Mouse (Mus musculus) embryonic fibroblast, embryonic 13.5 days (primary cell): ENCODE data around the gene Pias3.

Source experiments
- CTCF ChIP-seq: IDR thresholded peaks from 2 replicates; pipeline ENCODE4 v1.5.1; 2011; ENCODE audit warnings: mild to moderate bottlenecking, control low read depth, low read length, moderate library complexity, borderline replicate concordance; ENCODE audit not compliant: insufficient read depth
- POLR2A ChIP-seq: IDR thresholded peaks from 2 replicates; pipeline ENCODE4 v1.6.1; 2011; ENCODE audit warnings: low read depth, mild to moderate bottlenecking, control low read depth, low read length, moderate library complexity

DNA sequence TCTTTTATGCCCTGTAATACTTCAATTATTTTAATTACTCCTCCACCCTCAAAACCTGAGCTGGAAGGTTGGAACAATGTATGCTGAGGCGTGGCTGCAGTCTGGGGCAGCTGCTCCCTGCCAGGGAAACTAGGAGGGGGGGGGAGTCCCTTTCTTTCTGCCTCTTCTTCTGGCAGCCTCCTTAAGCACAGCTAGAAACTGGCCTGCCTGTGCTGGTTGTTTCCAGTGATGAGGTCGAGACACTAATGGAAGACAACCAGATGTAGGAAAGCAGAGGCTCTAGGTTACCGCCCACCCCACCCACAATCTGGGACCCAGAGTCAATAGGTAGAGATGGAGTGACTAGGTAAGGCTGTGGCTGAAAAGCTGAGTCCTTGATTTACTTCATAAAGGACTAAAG is 20.5 kb upstream of the Pias3 start:
- TF ChIP-seq POLR2A (no peak), CTCF (no peak)
